Mouse (Mus musculus): ENCODE results near the gene Gm17334. TPM values are rescaled to one million over a fixed set of nuclear protein-coding genes. Genes with fewer than 3 reads are reported as not detected.

Gm17334 gene
- total RNA-seq, 1 experiment, result 0.22 TPM

- TF ChIP-seq CHD2 (IDR thresholded peaks at IDR 0.05; ENCODE audit: low read depth, low read length) (no peak), MAFK (IDR thresholded peaks at IDR 0.05; ENCODE audit: insufficient read depth, low read depth, low read length) (no peak), ZNF384 (IDR thresholded peaks at IDR 0.05; ENCODE audit: low read depth, low read length) (no peak), HCFC1 (IDR thresholded peaks at IDR 0.05; ENCODE audit: borderline replicate concordance, insufficient read depth, low read length) (no peak), ZC3H11A (IDR thresholded peaks at IDR 0.05; ENCODE audit: borderline replicate concordance, low read depth, low read length) (no peak)
- in situ Hi-C loops (cut with MboI; ENCODE audit: low sequenced_read_pairs in 2 of 2, unreplicated experiment in 2 of 2), result no loop called here
- peak overlapping the region; percentile 41 to 48 for H3K4me3 ChIP-seq (ENCODE audit: insufficient read depth in 1 of 2, low read depth in 1 of 2, low read length in 2 of 2, poor library complexity in 1 of 2, severe bottlenecking in 1 of 2)
- H3K4me1 ChIP-seq (ENCODE audit: control insufficient read depth in 2 of 2, insufficient read depth in 2 of 2, low read length in 2 of 2, poor library complexity in 1 of 2), result peaks cover 21 to 46% of the 10 kb centered on the region in 2 experiments
- no peaks in the 10 kb centered on the region for H3K36me3 ChIP-seq (ENCODE audit: control insufficient read depth, insufficient read depth, low read length, poor library complexity, severe bottlenecking)
- DNase-seq (ENCODE audit: low read depth, low spot score), result no peak
- peak overlapping the region; percentile 66 for H3K27ac ChIP-seq (ENCODE audit: insufficient read depth, low read depth, low read length, poor library complexity, severe bottlenecking)
- H3K9ac ChIP-seq (ENCODE audit: insufficient read depth, low read depth, low read length, poor library complexity, severe bottlenecking), result peak overlapping the region; percentile 67
- no peaks in the 10 kb centered on the region for H3K9me3 ChIP-seq (ENCODE audit: control insufficient read depth, insufficient read depth, low read depth, low read length)
These were observed 9.4 kb downstream of the Gm17334 start for GRCm38 (mm10) chr11:53763496-53764140.

- H3K9ac ChIP-seq (ENCODE audit: insufficient read depth, low read depth, low read length, poor library complexity, severe bottlenecking), result peak overlapping the region; percentile 67; the same call in 1 of the 2 replicates
- peak overlapping the region; percentile 41 to 48 for H3K4me3 ChIP-seq (ENCODE audit: insufficient read depth in 1 of 2, low read depth in 1 of 2, low read length in 2 of 2, poor library complexity in 1 of 2, severe bottlenecking in 1 of 2)
- no peak for DNase-seq (ENCODE audit: low read depth, low spot score)
- peaks cover 21 to 49% of the 10 kb centered on the region in 2 experiments for H3K4me1 ChIP-seq (ENCODE audit: control insufficient read depth in 2 of 2, insufficient read depth in 2 of 2, low read length in 2 of 2, poor library complexity in 1 of 2)
- H3K27ac ChIP-seq (ENCODE audit: insufficient read depth, low read depth, low read length, poor library complexity, severe bottlenecking), result peak overlapping the region; percentile 47; the same call in 1 of the 2 replicates
- H3K9me3 ChIP-seq (ENCODE audit: control insufficient read depth, insufficient read depth, low read depth, low read length), result no peaks in the 10 kb centered on the region
- H3K36me3 ChIP-seq (ENCODE audit: control insufficient read depth, insufficient read depth, low read length, poor library complexity, severe bottlenecking), result no peaks in the 10 kb centered on the region
- in situ Hi-C loops (cut with MboI; ENCODE audit: low sequenced_read_pairs in 2 of 2, unreplicated experiment in 2 of 2), result no loop called here
- no peak for TF ChIP-seq ZNF384 (IDR thresholded peaks at IDR 0.05; ENCODE audit: low read depth, low read length)
- TF ChIP-seq CHD2 (IDR thresholded peaks at IDR 0.05; ENCODE audit: low read depth, low read length), result no peak
- no peak for TF ChIP-seq MAFK (IDR thresholded peaks at IDR 0.05; ENCODE audit: insufficient read depth, low read depth, low read length)
- no peak for TF ChIP-seq ZC3H11A (IDR thresholded peaks at IDR 0.05; ENCODE audit: borderline replicate concordance, low read depth, low read length)
- TF ChIP-seq HCFC1 (IDR thresholded peaks at IDR 0.05; ENCODE audit: borderline replicate concordance, insufficient read depth, low read length), result no peak
These were observed 10.0 kb downstream of the Gm17334 start for GRCm38 (mm10) chr11:53762827-53763495.

- H3K4me3 ChIP-seq (ENCODE audit: insufficient read depth in 1 of 2, low read depth in 1 of 2, low read length in 2 of 2, poor library complexity in 1 of 2, severe bottlenecking in 1 of 2), result peak overlapping the region; percentile 41 to 48
- H3K27ac ChIP-seq (ENCODE audit: insufficient read depth, low read depth, low read length, poor library complexity, severe bottlenecking), result peak overlapping the region; percentile 47; the same call in 1 of the 2 replicates
- 0 out of 2 replicates have a peak overlapping the region, but pooled peaks have one; percentile 67 for H3K9ac ChIP-seq (ENCODE audit: insufficient read depth, low read depth, low read length, poor library complexity, severe bottlenecking)
- peaks cover 21 to 49% of the 10 kb centered on the region in 2 experiments for H3K4me1 ChIP-seq (ENCODE audit: control insufficient read depth in 2 of 2, insufficient read depth in 2 of 2, low read length in 2 of 2, poor library complexity in 1 of 2)
- H3K9me3 ChIP-seq (ENCODE audit: control insufficient read depth, insufficient read depth, low read depth, low read length), result no peaks in the 10 kb centered on the region
- in situ Hi-C loops (cut with MboI; ENCODE audit: low sequenced_read_pairs in 2 of 2, unreplicated experiment in 2 of 2), result no loop called here
- no peaks in the 10 kb centered on the region for H3K36me3 ChIP-seq (ENCODE audit: control insufficient read depth, insufficient read depth, low read length, poor library complexity, severe bottlenecking)
- no peak for DNase-seq (ENCODE audit: low read depth, low spot score)
- TF ChIP-seq CHD2 (IDR thresholded peaks at IDR 0.05; ENCODE audit: low read depth, low read length), result no peak
- TF ChIP-seq HCFC1 (IDR thresholded peaks at IDR 0.05; ENCODE audit: borderline replicate concordance, insufficient read depth, low read length), result no peak
- TF ChIP-seq ZNF384 (IDR thresholded peaks at IDR 0.05; ENCODE audit: low read depth, low read length), result no peak
- TF ChIP-seq MAFK (IDR thresholded peaks at IDR 0.05; ENCODE audit: insufficient read depth, low read depth, low read length), result no peak
- TF ChIP-seq ZC3H11A (IDR thresholded peaks at IDR 0.05; ENCODE audit: borderline replicate concordance, low read depth, low read length), result no peak
These were observed 10.6 kb downstream of the Gm17334 start for GRCm38 (mm10) chr11:53762426-53762825.

- H3K36me3 ChIP-seq (ENCODE audit: control insufficient read depth, insufficient read depth, low read length, poor library complexity, severe bottlenecking), result no peaks in the 10 kb centered on the region
- no peak for TF ChIP-seq CHD2 (IDR thresholded peaks at IDR 0.05; ENCODE audit: low read depth, low read length)
- TF ChIP-seq MAFK (IDR thresholded peaks at IDR 0.05; ENCODE audit: insufficient read depth, low read depth, low read length), result no peak
- no peak for TF ChIP-seq ZC3H11A (IDR thresholded peaks at IDR 0.05; ENCODE audit: borderline replicate concordance, low read depth, low read length)
- in situ Hi-C loops (cut with MboI; ENCODE audit: low sequenced_read_pairs in 2 of 2, unreplicated experiment in 2 of 2), result no loop called here
- H3K9ac ChIP-seq (ENCODE audit: insufficient read depth, low read depth, low read length, poor library complexity, severe bottlenecking), result no peak overlapping the region
- H3K27ac ChIP-seq (ENCODE audit: insufficient read depth, low read depth, low read length, poor library complexity, severe bottlenecking), result no peak overlapping the region
- no peak overlapping the region for H3K4me3 ChIP-seq (ENCODE audit: insufficient read depth in 1 of 2, low read depth in 1 of 2, low read length in 2 of 2, poor library complexity in 1 of 2, severe bottlenecking in 1 of 2)
- no peak for DNase-seq (ENCODE audit: low read depth, low spot score)
- peaks cover 20 to 49% of the 10 kb centered on the region in 2 experiments for H3K4me1 ChIP-seq (ENCODE audit: control insufficient read depth in 2 of 2, insufficient read depth in 2 of 2, low read length in 2 of 2, poor library complexity in 1 of 2)
- no peaks in the 10 kb centered on the region for H3K9me3 ChIP-seq (ENCODE audit: control insufficient read depth, insufficient read depth, low read depth, low read length)
These were observed 11.2 kb downstream of the Gm17334 start for GRCm38 (mm10) chr11:53761822-53762221.
